Mouse (Mus musculus): Measurements from ENCODE around the gene Aox1. TPM values are rescaled to one million over a fixed set of nuclear protein-coding genes. Genes with fewer than 3 reads are reported as not detected.

Gene Aox1
- polyA plus RNA-seq, 1 experiment from 2014 or later, result not detected

- no peaks in the 10 kb centered on the region for H3K4me1 ChIP-seq (ENCODE audit: control insufficient read depth, insufficient read depth, low read length)
Observed at GRCm38 (mm10) chr1:58055598-58055997, 25.9 kb downstream of the Aox1 start.

DNA sequence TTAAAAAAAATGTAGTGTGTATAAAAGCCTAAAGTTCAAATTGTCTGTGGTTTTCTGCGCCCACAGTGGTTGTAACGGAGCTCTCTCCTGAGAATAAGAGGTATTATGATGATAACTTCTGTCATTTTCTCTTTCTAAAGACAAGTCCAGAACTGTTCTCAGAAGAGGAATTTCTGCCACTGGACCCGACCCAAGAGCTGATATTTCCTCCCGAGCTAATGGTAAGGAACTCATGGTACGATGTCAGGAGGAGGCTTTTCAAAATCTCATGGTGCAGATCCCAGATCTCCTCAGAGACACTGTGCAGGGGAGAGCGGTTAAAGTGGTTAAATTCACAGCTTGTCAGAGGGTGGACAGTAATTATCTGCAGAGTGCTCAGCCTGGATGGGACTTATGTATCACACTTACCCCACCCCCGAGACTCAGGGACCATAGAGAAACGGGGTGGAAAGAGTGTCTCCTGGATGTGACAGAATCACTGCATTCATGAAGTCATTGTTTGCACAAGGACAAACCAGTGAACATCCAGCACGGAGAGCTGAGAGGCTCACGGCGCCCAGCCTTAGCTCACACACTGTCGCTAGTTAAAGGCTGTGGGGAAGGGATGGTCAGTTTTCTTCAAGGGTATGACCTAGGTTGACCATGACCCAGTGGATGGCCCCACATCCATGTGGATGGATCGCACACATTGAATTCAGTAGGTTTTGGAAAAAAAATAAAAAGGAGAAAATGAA is 26.5 kb downstream of the Aox1 start:
- H3K27ac ChIP-seq (replicated peaks; ENCODE audit: low read depth, low read length), result no peak overlapping the region
- ATAC-seq (replicated peaks; ENCODE audit: insufficient number of reproducible peaks, low FRiP score, low TSS enrichment, low read depth) (0 out of 2 replicates have a peak, but pooled peaks have one; percentile 23), DNase-seq (ENCODE audit: low spot score) (no peak)
- no peaks in the 10 kb centered on the region for H3K4me1 ChIP-seq (ENCODE audit: control insufficient read depth, insufficient read depth, low read length)
- H3K4me2 ChIP-seq (ENCODE audit: low read depth, low read length), result no peak overlapping the region
- 80% methylated on average over 13 of the region's 13 CpGs for WGBS
- H3K9ac ChIP-seq (replicated peaks; ENCODE audit: low read length), result no peak overlapping the region
- no peaks in the 10 kb centered on the region for H3K36me3 ChIP-seq (replicated peaks; ENCODE audit: control insufficient read depth, insufficient read depth, low read depth, low read length)
- no peaks in the 10 kb centered on the region for H3K9me3 ChIP-seq (replicated peaks; ENCODE audit: control insufficient read depth, low read length)
- H3K4me3 ChIP-seq (ENCODE audit: low read depth, low read length), result no peak overlapping the region
- H3K27me3 ChIP-seq (ENCODE audit: control insufficient read depth, insufficient read depth, low read length), result no peaks in the 10 kb centered on the region

More at GRCm38 (mm10) chr1:58055598-58055997, 25.9 kb downstream of the Aox1 start:
- Histone ChIP-seq H3K9me3 (replicated peaks; ENCODE audit: control insufficient read depth, low read length) (no peaks in the 10 kb centered on the region), H3K27ac (replicated peaks; ENCODE audit: low read depth, low read length) (no peak overlapping the region), H3K36me3 (replicated peaks; ENCODE audit: control insufficient read depth, insufficient read depth, low read depth, low read length) (no peaks in the 10 kb centered on the region), H3K4me3 (ENCODE audit: low read depth, low read length) (no peak overlapping the region), H3K4me2 (ENCODE audit: low read depth, low read length) (no peak overlapping the region), H3K27me3 (ENCODE audit: control insufficient read depth, insufficient read depth, low read length) (no peaks in the 10 kb centered on the region), H3K9ac (replicated peaks; ENCODE audit: low read length) (no peak overlapping the region)
- DNase-seq (ENCODE audit: low spot score), result no peak
- WGBS, result 89% methylated on average over 11 of the region's 11 CpGs
- no peak for ATAC-seq (replicated peaks; ENCODE audit: insufficient number of reproducible peaks, low FRiP score, low TSS enrichment, low read depth)

DNA sequence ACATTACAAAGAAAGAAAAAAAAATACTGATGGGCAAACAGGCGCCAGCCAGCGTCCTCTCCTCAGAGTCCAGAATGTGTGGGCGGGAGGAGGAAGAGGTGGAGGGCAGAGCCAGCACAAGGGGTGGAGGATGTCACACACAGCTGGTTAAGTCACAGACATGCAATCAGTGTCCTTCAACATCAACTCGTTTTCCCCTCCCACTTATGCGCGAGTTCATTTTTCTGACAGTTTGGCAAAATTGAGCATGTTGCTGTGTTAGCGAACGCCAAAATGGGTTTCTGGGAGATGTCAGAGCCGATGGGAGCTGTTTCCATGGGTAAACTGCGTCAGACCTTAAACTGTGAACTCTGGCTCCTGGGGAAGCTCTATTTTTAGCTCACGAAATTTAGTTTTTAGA is 27.2 kb downstream of the Aox1 start:
- DNase-seq (ENCODE audit: low spot score) (peak; percentile 4), ATAC-seq (replicated peaks; ENCODE audit: insufficient number of reproducible peaks, low FRiP score, low TSS enrichment, low read depth) (no peak)
- H3K4me3 ChIP-seq (ENCODE audit: low read depth, low read length), result no peak overlapping the region
- H3K9ac ChIP-seq (replicated peaks; ENCODE audit: low read length), result no peak overlapping the region
- no peaks in the 10 kb centered on the region for H3K36me3 ChIP-seq (replicated peaks; ENCODE audit: control insufficient read depth, insufficient read depth, low read depth, low read length)
- no peaks in the 10 kb centered on the region for H3K4me1 ChIP-seq (ENCODE audit: control insufficient read depth, insufficient read depth, low read length)
- H3K4me2 ChIP-seq (ENCODE audit: low read depth, low read length), result no peak overlapping the region
- no peaks in the 10 kb centered on the region for H3K9me3 ChIP-seq (replicated peaks; ENCODE audit: control insufficient read depth, low read length)
- H3K27me3 ChIP-seq (ENCODE audit: control insufficient read depth, insufficient read depth, low read length), result no peaks in the 10 kb centered on the region
- WGBS, result 78% methylated on average over 11 of the region's 11 CpGs
- H3K27ac ChIP-seq (replicated peaks; ENCODE audit: low read depth, low read length), result no peak overlapping the region

DNA sequence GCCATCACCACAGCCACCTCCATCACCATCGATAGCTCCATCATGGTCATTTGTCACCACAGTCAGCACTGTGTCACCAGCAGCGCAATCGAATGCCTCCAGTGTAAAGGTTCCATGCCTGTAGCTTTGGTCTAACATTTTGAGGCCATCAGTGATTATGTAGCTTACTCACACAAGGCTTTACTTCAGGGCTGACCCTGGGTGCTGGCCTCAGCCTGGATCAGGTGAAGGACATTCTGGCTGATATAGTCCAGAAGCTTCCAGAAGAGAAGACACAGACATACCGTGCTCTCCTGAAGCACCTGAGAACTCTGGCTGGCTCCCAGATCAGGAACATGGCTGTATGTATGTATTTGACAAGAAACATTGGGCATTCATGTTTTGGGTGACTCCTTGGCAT is 29.1 kb downstream of the Aox1 start:
- Histone ChIP-seq H3K9ac (replicated peaks; ENCODE audit: low read length) (no peak overlapping the region), H3K4me1 (ENCODE audit: control insufficient read depth, insufficient read depth, low read length) (no peaks in the 10 kb centered on the region), H3K4me2 (ENCODE audit: low read depth, low read length) (no peak overlapping the region), H3K27me3 (ENCODE audit: control insufficient read depth, insufficient read depth, low read length) (no peaks in the 10 kb centered on the region), H3K36me3 (replicated peaks; ENCODE audit: control insufficient read depth, insufficient read depth, low read depth, low read length) (no peaks in the 10 kb centered on the region), H3K9me3 (replicated peaks; ENCODE audit: control insufficient read depth, low read length) (no peaks in the 10 kb centered on the region), H3K27ac (replicated peaks; ENCODE audit: low read depth, low read length) (no peak overlapping the region), H3K4me3 (ENCODE audit: low read depth, low read length) (no peak overlapping the region)
- DNase-seq (ENCODE audit: low spot score) (no peak), ATAC-seq (replicated peaks; ENCODE audit: insufficient number of reproducible peaks, low FRiP score, low TSS enrichment, low read depth) (no peak)
- WGBS, result 89% methylated on average over 4 of the region's 4 CpGs

GRCm38 (mm10) chr1:58062131-58062530 is 32.4 kb downstream of the Aox1 start:
- WGBS, result 88% methylated on average over 7 of the region's 7 CpGs
- no peak overlapping the region for H3K4me2 ChIP-seq (ENCODE audit: low read depth, low read length)
- ATAC-seq (replicated peaks; ENCODE audit: insufficient number of reproducible peaks, low FRiP score, low TSS enrichment, low read depth) (no peak), DNase-seq (ENCODE audit: low spot score) (no peak)
- H3K4me3 ChIP-seq (ENCODE audit: low read depth, low read length), result no peak overlapping the region
- H3K27ac ChIP-seq (replicated peaks; ENCODE audit: low read depth, low read length), result no peak overlapping the region
- H3K36me3 ChIP-seq (replicated peaks; ENCODE audit: control insufficient read depth, insufficient read depth, low read depth, low read length), result no peaks in the 10 kb centered on the region
- H3K27me3 ChIP-seq (ENCODE audit: control insufficient read depth, insufficient read depth, low read length), result no peaks in the 10 kb centered on the region
- no peaks in the 10 kb centered on the region for H3K4me1 ChIP-seq (ENCODE audit: control insufficient read depth, insufficient read depth, low read length)
- H3K9me3 ChIP-seq (replicated peaks; ENCODE audit: control insufficient read depth, low read length), result no peaks in the 10 kb centered on the region
- H3K9ac ChIP-seq (replicated peaks; ENCODE audit: low read length), result no peak overlapping the region

DNA sequence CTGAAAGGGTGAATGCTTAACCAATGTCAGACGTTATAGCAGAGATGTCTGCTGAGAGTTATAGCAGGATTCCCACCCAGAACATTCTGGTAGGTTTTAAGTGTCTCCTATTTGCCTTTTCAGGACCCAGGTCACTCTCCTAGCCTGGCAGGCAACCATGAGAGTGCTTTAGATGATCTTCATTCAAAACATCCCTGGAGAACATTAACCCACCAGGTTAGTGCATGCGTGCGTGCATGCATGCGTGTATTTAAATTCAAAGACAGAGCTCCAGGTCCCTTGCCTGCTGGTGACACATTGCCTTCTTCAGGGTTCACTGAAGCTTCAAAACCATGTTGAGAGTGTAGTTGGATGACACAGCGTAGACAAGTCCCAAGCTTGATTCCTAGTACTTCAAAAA is 35.4 kb downstream of the Aox1 start:
- H3K4me3 ChIP-seq (ENCODE audit: low read depth, low read length), result no peak overlapping the region
- no peaks in the 10 kb centered on the region for H3K36me3 ChIP-seq (replicated peaks; ENCODE audit: control insufficient read depth, insufficient read depth, low read depth, low read length)
- H3K27ac ChIP-seq (replicated peaks; ENCODE audit: low read depth, low read length), result no peak overlapping the region
- no peaks in the 10 kb centered on the region for H3K9me3 ChIP-seq (replicated peaks; ENCODE audit: control insufficient read depth, low read length)
- no peaks in the 10 kb centered on the region for H3K27me3 ChIP-seq (ENCODE audit: control insufficient read depth, insufficient read depth, low read length)
- no peak overlapping the region for H3K9ac ChIP-seq (replicated peaks; ENCODE audit: low read length)
- DNase-seq (ENCODE audit: low spot score), result no peak
- WGBS, result 90% methylated on average over 5 of the region's 5 CpGs
- H3K4me2 ChIP-seq (ENCODE audit: low read depth, low read length), result no peak overlapping the region
- no peak for ATAC-seq (replicated peaks; ENCODE audit: insufficient number of reproducible peaks, low FRiP score, low TSS enrichment, low read depth)
- no peaks in the 10 kb centered on the region for H3K4me1 ChIP-seq (ENCODE audit: control insufficient read depth, insufficient read depth, low read length)

DNA sequence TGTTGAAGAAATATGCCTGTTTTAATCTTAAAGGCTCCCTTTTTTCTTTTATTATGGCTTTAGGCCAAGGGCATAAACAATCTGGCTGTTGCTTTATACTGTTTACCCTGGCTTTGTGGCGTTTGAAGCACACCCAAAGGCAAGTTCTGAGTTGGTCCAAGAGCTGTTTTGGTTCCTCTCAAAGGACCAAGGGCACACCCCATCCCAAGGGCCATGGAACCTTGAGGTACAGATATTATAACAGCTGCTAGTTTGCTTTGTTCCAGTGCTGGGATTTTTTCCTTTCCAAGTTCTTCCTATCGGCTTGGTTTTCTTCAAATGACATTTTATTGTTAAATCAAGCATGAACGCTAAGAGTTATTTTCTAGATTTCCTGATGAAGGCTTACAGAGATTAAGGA is 35.9 kb downstream of the Aox1 start:
- ATAC-seq (replicated peaks; ENCODE audit: insufficient number of reproducible peaks, low FRiP score, low TSS enrichment, low read depth) (no peak), DNase-seq (ENCODE audit: low spot score) (no peak)
- no peaks in the 10 kb centered on the region for H3K36me3 ChIP-seq (replicated peaks; ENCODE audit: control insufficient read depth, insufficient read depth, low read depth, low read length)
- H3K27me3 ChIP-seq (ENCODE audit: control insufficient read depth, insufficient read depth, low read length), result no peaks in the 10 kb centered on the region
- no peaks in the 10 kb centered on the region for H3K4me1 ChIP-seq (ENCODE audit: control insufficient read depth, insufficient read depth, low read length)
- no peak overlapping the region for H3K4me2 ChIP-seq (ENCODE audit: low read depth, low read length)
- whole genome bisulfite sequencing, result 80% methylated on average over 3 of the region's 3 CpGs
- no peak overlapping the region for H3K4me3 ChIP-seq (ENCODE audit: low read depth, low read length)
- no peak overlapping the region for H3K9ac ChIP-seq (replicated peaks; ENCODE audit: low read length)
- no peak overlapping the region for H3K27ac ChIP-seq (replicated peaks; ENCODE audit: low read depth, low read length)
- H3K9me3 ChIP-seq (replicated peaks; ENCODE audit: control insufficient read depth, low read length), result no peaks in the 10 kb centered on the region

GRCm38 (mm10) chr1:58069181-58069580 is 39.5 kb downstream of the Aox1 start:
- H3K27ac ChIP-seq (replicated peaks; ENCODE audit: low read depth, low read length), result no peak overlapping the region
- 84% methylated on average over 6 of the region's 6 CpGs for WGBS
- DNase-seq (ENCODE audit: low spot score), result no peak
- H3K9me3 ChIP-seq (replicated peaks; ENCODE audit: control insufficient read depth, low read length), result no peaks in the 10 kb centered on the region
- no peak overlapping the region for H3K4me2 ChIP-seq (ENCODE audit: low read depth, low read length)
- no peaks in the 10 kb centered on the region for H3K4me1 ChIP-seq (ENCODE audit: control insufficient read depth, insufficient read depth, low read length)
- H3K36me3 ChIP-seq (replicated peaks; ENCODE audit: control insufficient read depth, insufficient read depth, low read depth, low read length), result no peaks in the 10 kb centered on the region
- H3K27me3 ChIP-seq (ENCODE audit: control insufficient read depth, insufficient read depth, low read length), result no peaks in the 10 kb centered on the region
- ATAC-seq (replicated peaks; ENCODE audit: insufficient number of reproducible peaks, low FRiP score, low TSS enrichment, low read depth), result no peak
- no peak overlapping the region for H3K4me3 ChIP-seq (ENCODE audit: low read depth, low read length)
- H3K9ac ChIP-seq (replicated peaks; ENCODE audit: low read length), result no peak overlapping the region

Measured in embryonic facial prominence, embryonic 11.5 days (tissue).